Mouse (Mus musculus) layer of hippocampus, postnatal 36 days (tissue): Measurements from ENCODE around the gene Xrcc2. TPM values are rescaled to one million over a fixed set of nuclear protein-coding genes. Genes with fewer than 3 reads are reported as not detected.
A peak's percentile ranks its signal among the peaks of the same experiment; 100 is the strongest.

Experiments
- DNase-seq, 2 experiments: peaks; one replicate each; pipeline ENCODE4 v3.0.0; 2022
- total RNA-seq, 2 experiments: library from RNA; stranded (reverse); gene quantifications; 2 replicates each; pipeline ENCODE4 v1.2.3; 2021

The Xrcc2 gene
- total RNA-seq, 2 experiments from 2014 or later: 5.2 to 6.8 TPM

GRCm38 (mm10) chr5:25668306-25668705, 37.3 kb downstream of the Xrcc2 start:
- no peak for DNase-seq

- DNase-seq: no peak
Measured at GRCm38 (mm10) chr5:25666684-25667083, 38.9 kb downstream of the Xrcc2 start.

GRCm38 (mm10) chr5:25666108-25666507, 39.5 kb downstream of the Xrcc2 start:
- DNase-seq: peak; percentile 19 to 43

- no peak for DNase-seq
Measured at GRCm38 (mm10) chr5:25665516-25665915, 40.1 kb downstream of the Xrcc2 start.

- no peak for DNase-seq
Measured at GRCm38 (mm10) chr5:25663165-25663564, 42.5 kb downstream of the Xrcc2 start.

GRCm38 (mm10) chr5:25654578-25654987, 51.0 kb downstream of the Xrcc2 start:
- DNase-seq: no peak

GRCm38 (mm10) chr5:25653377-25653776, 52.2 kb downstream of the Xrcc2 start:
- DNase-seq: no peak

GRCm38 (mm10) chr5:25652435-25652834, 53.2 kb downstream of the Xrcc2 start:
- DNase-seq: peak; percentile 56 to 58

GRCm38 (mm10) chr5:25645661-25646364, 59.8 kb downstream of the Xrcc2 start:
- DNase-seq: no peak

- DNase-seq: no peak
Measured at GRCm38 (mm10) chr5:25644509-25644908, 61.1 kb downstream of the Xrcc2 start.

GRCm38 (mm10) chr5:25642741-25643140, 62.9 kb downstream of the Xrcc2 start:
- DNase-seq: no peak

Other genes with a start within 250 kb of the Xrcc2 start
- 10 to 100 TPM; 81.1 to 95.7 TPM for gene Kmt2c, start 207.0 kb downstream of the Xrcc2 start, total RNA-seq
- under 1 TPM; 0.40 to 0.43 TPM for gene Cct8l1, start 189.8 kb downstream of the Xrcc2 start, total RNA-seq
- 100 to 1,000 TPM; 133 to 143 TPM for gene Actr3b, start 54.2 kb upstream of the Xrcc2 start, total RNA-seq
- gene Gm21663, start 236.6 kb upstream of the Xrcc2 start, total RNA-seq: not detected
- not detected for gene Gm21671, start 248.6 kb upstream of the Xrcc2 start, total RNA-seq